8 mouse cellular contexts compared by ENCODE assay signal in the genomic region with DNA sequence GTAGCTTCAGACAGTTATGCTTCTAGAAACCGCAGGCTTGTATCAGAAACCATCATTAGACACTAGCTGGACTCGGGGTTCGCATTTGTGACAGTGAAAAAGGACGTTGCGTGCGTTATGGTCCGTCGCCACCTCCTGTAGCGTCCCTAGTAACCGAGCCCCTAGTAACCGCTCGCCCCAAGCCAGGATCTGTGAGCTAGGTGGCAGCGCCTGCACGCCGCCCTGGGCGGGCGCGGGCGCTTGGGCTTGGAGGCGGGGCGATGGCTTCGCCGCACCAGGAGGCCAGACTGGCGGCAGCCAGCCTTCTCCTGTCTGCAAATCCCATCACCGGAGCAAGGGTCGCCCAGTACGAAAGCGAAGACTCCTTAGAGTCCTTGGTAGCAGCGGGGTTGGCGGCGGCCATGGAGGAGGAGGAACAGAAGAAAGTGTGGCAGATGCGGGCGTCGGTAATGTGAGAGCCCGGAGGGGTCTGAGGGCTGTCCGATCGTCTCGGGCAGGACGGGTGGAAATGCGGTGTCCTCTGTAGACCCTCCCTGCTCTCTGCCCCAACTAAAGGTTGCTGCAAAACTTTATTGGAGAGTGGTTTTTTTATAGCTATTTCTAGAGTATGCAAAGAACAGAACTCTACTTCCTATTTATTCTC. TPM values are rescaled to one million over a fixed set of nuclear protein-coding genes. Genes with fewer than 3 reads are reported as not detected.
A peak's percentile ranks its signal among the peaks of the same experiment; 100 is the strongest.
DNase-seq lines count a peak whose midpoint lies in the region; ATAC-seq and TF ChIP-seq lines count a peak whose summit lies in the region.

No protein-coding gene starts in this region.

- peaks cover 16% of the 10 kb centered on the region for H3K4me1 ChIP-seq in hindbrain, embryonic 13.5 days (replicated peaks)

- H3K4me3 ChIP-seq in hindbrain, embryonic 13.5 days, result peak overlapping the region; percentile 59

- peak; percentile 95 for ATAC-seq in Patski
- ATAC-seq in hindbrain, embryonic 13.5 days (ENCODE audit: low FRiP score), result peak; percentile 97

- H3K27ac ChIP-seq in hindbrain, embryonic 13.5 days, result peak overlapping the region; percentile 97

- under 1% methylated on average over 40 of the region's 40 CpGs for WGBS in hindbrain, embryonic 13.5 days

- TF ChIP-seq CTCF in Patski (IDR thresholded peaks at IDR 0.05), result no peak

- peak overlapping the region; percentile 84 for H3K9ac ChIP-seq in hindbrain, embryonic 13.5 days

- in situ Hi-C loops in Patski (cut with MboI; ENCODE audit: low pct_unique_long_range_greater_than_20kb), result loop anchor here (5.0 kb wide), 1 partner anchor 59 kb away; no protein-coding TSS in a partner anchor

- no peaks in the 10 kb centered on the region for H3K27me3 ChIP-seq in Patski
- no peaks in the 10 kb centered on the region for H3K27me3 ChIP-seq in hindbrain, embryonic 13.5 days

- no peaks in the 10 kb centered on the region for H3K9me3 ChIP-seq in hindbrain, embryonic 13.5 days

- CTCF ChIA-PET in Patski (lab: Charles Lee), result interaction anchor here (1.2 to 2.1 kb wide), 5 partner anchors 10 to 262 kb away, joined by 3 to 6 read pairs (median 4); no protein-coding TSS in a partner anchor

- peak; percentile 37 for DNase-seq in Patski (ENCODE audit: low read depth, low spot score)
- DNase-seq in cerebellum, postnatal 10 days, result peak; percentile 92 to 93
- peak; percentile 68 to 77 for DNase-seq in frontal cortex, postnatal 10 days (ENCODE audit: low spot score in 2 of 2)
- DNase-seq in layer of hippocampus, postnatal 36 days, result peak; percentile 79 to 83
- DNase-seq in lung, postnatal 25 days (ENCODE audit: low spot score), result peak; percentile 79
- DNase-seq in retina, adult 2 months (ENCODE audit: low read depth, low spot score), result peak; percentile 77
- DNase-seq in thymus, postnatal 25 days, result peak; percentile 66

- H3K4me2 ChIP-seq in hindbrain, embryonic 13.5 days, result peak overlapping the region; percentile 70

- peaks cover 19% of the 10 kb centered on the region for H3K36me3 ChIP-seq in hindbrain, embryonic 13.5 days

- POLR2A ChIA-PET in Patski (lab: Charles Lee), result interaction anchor here (0.6 to 1.7 kb wide), 3 partner anchors 17 to 256 kb away, joined by 3 to 5 read pairs (median 4); a partner anchor contains a TSS

RNA-seq across cellular contexts. Expression of a gene that starts 1.0 kb away (rescaled TPM):
- 3.0 TPM for polyA plus RNA-seq in Patski (2021)
- polyA plus RNA-seq in hindbrain, embryonic 13.5 days (2015; fragmentation: Nextera tagmentation; extraction: Ambion mirVana), result 6.6 and 7.5 TPM in 2 replicates
- total RNA-seq in layer of hippocampus, postnatal 36 days (2021), result 1 to 10 TPM; 3.4 to 5.6 TPM

RNA-seq across cellular contexts. Expression of a gene that starts 18.0 kb away (rescaled TPM):
- 260 TPM for polyA plus RNA-seq in Patski (2021)
- 309 and 314 TPM in 2 replicates for polyA plus RNA-seq in hindbrain, embryonic 13.5 days (2015; fragmentation: Nextera tagmentation; extraction: Ambion mirVana)
- 100 to 1,000 TPM; 118 to 121 TPM for total RNA-seq in layer of hippocampus, postnatal 36 days (2021)

RNA-seq across cellular contexts. Expression of a gene that starts 26.1 kb away (rescaled TPM):
- polyA plus RNA-seq in Patski (2021), result 127 TPM
- polyA plus RNA-seq in hindbrain, embryonic 13.5 days (2015; fragmentation: Nextera tagmentation; extraction: Ambion mirVana), result 287 and 301 TPM in 2 replicates
- total RNA-seq in layer of hippocampus, postnatal 36 days (2021), result 10 to 100 TPM; 52.6 to 64.1 TPM

RNA-seq across cellular contexts. Expression of a gene that starts 26.4 kb away (rescaled TPM):
- 14.7 TPM for polyA plus RNA-seq in Patski (2021)
- polyA plus RNA-seq in hindbrain, embryonic 13.5 days (2015; fragmentation: Nextera tagmentation; extraction: Ambion mirVana), result 4.8 and 6.1 TPM in 2 replicates
- 10 to 100 TPM in 1 of 2 experiments, 1 to 10 TPM in 1; 9.2 to 11.3 TPM for total RNA-seq in layer of hippocampus, postnatal 36 days (2021)

RNA-seq across cellular contexts. Expression of a gene that starts 36.5 kb away (rescaled TPM):
- polyA plus RNA-seq in Patski (2021), result 23.6 TPM
- polyA plus RNA-seq in hindbrain, embryonic 13.5 days (2015; fragmentation: Nextera tagmentation; extraction: Ambion mirVana), result 6.6 and 8.3 TPM in 2 replicates
- total RNA-seq in layer of hippocampus, postnatal 36 days (2021), result 10 to 100 TPM; 62.7 to 63.7 TPM

Comparison
In these comparisons a context has a peak if more than half of its experiments do, and no peak if none do; other contexts are left out.
1. Peak in every context shown above with its lines: DNase-seq, ATAC-seq, H3K4me3 ChIP-seq and H3K27ac ChIP-seq.
2. DNase-seq: peak in every context shown above with its lines; median percentile 92 in cerebellum, postnatal 10 days; 81 in layer of hippocampus, postnatal 36 days; 79 in lung, postnatal 25 days; 77 in retina, adult 2 months; 72 in frontal cortex, postnatal 10 days; 66 in thymus, postnatal 25 days; 37 in Patski.